Mouse (Mus musculus) adrenal gland, adult 8-10 months (tissue): ENCODE results near the gene Sdsl. TPM values are rescaled to one million over a fixed set of nuclear protein-coding genes. Genes with fewer than 3 reads are reported as not detected.
A peak's percentile ranks its signal among the peaks of the same experiment; 100 is the strongest.

Experiments
- DNase-seq: peaks from one replicate; pipeline ENCODE4 v3.0.0; 2022
- total RNA-seq, 4 experiments: library from RNA; stranded (reverse); gene quantifications; 2 replicates each; pipeline ENCODE4 v1.2.4; 2022

Gene Sdsl
- total RNA-seq, 4 experiments from 2014 or later, result 96.5 to 107 (median 105) TPM

GRCm38 (mm10) chr5:120454756-120455337 lies 17.8 kb downstream of the Sdsl start:
- DNase-seq, result no peak

- DNase-seq, result no peak
Measured at GRCm38 (mm10) chr5:120447305-120447704, 25.3 kb downstream of the Sdsl start.

GRCm38 (mm10) chr5:120440733-120441132 lies 31.9 kb downstream of the Sdsl start:
- peak; percentile 71 for DNase-seq

- DNase-seq, result no peak
Measured at GRCm38 (mm10) chr5:120439887-120440670, 32.5 kb downstream of the Sdsl start.

- DNase-seq, result no peak
Measured at GRCm38 (mm10) chr5:120438991-120439710, 33.5 kb downstream of the Sdsl start.

GRCm38 (mm10) chr5:120438469-120438868 lies 34.1 kb downstream of the Sdsl start:
- no peak for DNase-seq

GRCm38 (mm10) chr5:120437986-120438385 lies 34.6 kb downstream of the Sdsl start:
- no peak for DNase-seq

GRCm38 (mm10) chr5:120437539-120437938 lies 35.1 kb downstream of the Sdsl start:
- DNase-seq, result no peak

GRCm38 (mm10) chr5:120436885-120437495 lies 35.6 kb downstream of the Sdsl start:
- DNase-seq, result no peak

GRCm38 (mm10) chr5:120435731-120436501 lies 36.7 kb downstream of the Sdsl start:
- no peak for DNase-seq

GRCm38 (mm10) chr5:120435006-120435681 lies 37.5 kb downstream of the Sdsl start:
- no peak for DNase-seq

GRCm38 (mm10) chr5:120434231-120434735 lies 38.3 kb downstream of the Sdsl start:
- DNase-seq, result no peak

- DNase-seq, result no peak
Measured at GRCm38 (mm10) chr5:120433135-120433760, 39.4 kb downstream of the Sdsl start.

- no peak for DNase-seq
Measured at GRCm38 (mm10) chr5:120432486-120433015, 40.1 kb downstream of the Sdsl start.

- DNase-seq, result no peak
Measured at GRCm38 (mm10) chr5:120431649-120432485, 40.7 kb downstream of the Sdsl start, which contains the start of gene Lhx5. Gene Lhx5, plus strand, starts transcription at chr5:120431699.

- DNase-seq, result no peak
Measured at GRCm38 (mm10) chr5:120431001-120431583, 41.5 kb downstream of the Sdsl start.

- DNase-seq, result no peak
Measured at GRCm38 (mm10) chr5:120429692-120430091, 42.9 kb downstream of the Sdsl start.

- no peak for DNase-seq
Measured at GRCm38 (mm10) chr5:120428990-120429389, 43.6 kb downstream of the Sdsl start.

GRCm38 (mm10) chr5:120428189-120428838 lies 44.3 kb downstream of the Sdsl start:
- DNase-seq, result no peak
